Mouse (Mus musculus) MEL (cell line): ENCODE data around the gene Susd6. TPM values are rescaled to one million over a fixed set of nuclear protein-coding genes. Genes with fewer than 3 reads are reported as not detected.

Experiments used
- DNase-seq: peaks from one replicate; pipeline ENCODE4 v3.0.0; 2011; ENCODE audit warnings: low read depth, low spot score
- H3K27ac ChIP-seq: 2 replicates; pipeline ENCODE4 v1.5.1; 2012; ENCODE audit warnings: low read depth, mild to moderate bottlenecking, control low read depth, low read length, moderate library complexity; ENCODE audit not compliant: control insufficient read depth
- H3K27me3 ChIP-seq, 2 experiments: fragments of 150-350 bp in 1 of 2; sonication (generic) in 1 of 2; 2 replicates each; pipeline ENCODE4 v1.6.1; 2012; ENCODE audit warnings: low read length in 2 of 2, mild to moderate bottlenecking in 2 of 2, improper control_type of control experiment in 1 of 2, moderate library complexity in 1 of 2; ENCODE audit not compliant: insufficient read depth in 2 of 2, control insufficient read depth in 1 of 2
- H3K36me3 ChIP-seq, 2 experiments: 2 replicates each; pipeline ENCODE4 v1.6.1; 2012 to 2014; ENCODE audit warnings: low read length in 2 of 2, improper control_type of control experiment in 1 of 2, inconsistent platforms in 1 of 2, mild to moderate bottlenecking in 1 of 2; ENCODE audit not compliant: insufficient read depth in 2 of 2, control insufficient read depth in 1 of 2
- H3K4me1 ChIP-seq, 2 experiments: fragments of 150-350 bp in 1 of 2; sonication (generic) in 1 of 2; 2 replicates each; pipeline ENCODE4 v1.6.1; 2012; ENCODE audit warnings: low read length in 2 of 2, improper control_type of control experiment in 1 of 2, mild to moderate bottlenecking in 1 of 2; ENCODE audit not compliant: insufficient read depth in 2 of 2, control insufficient read depth in 1 of 2
- H3K4me3 ChIP-seq, 2 experiments: fragments of 150-350 bp in 1 of 2; sonication (generic) in 1 of 2; 2 replicates each; pipeline ENCODE4 v1.5.1; 2012; ENCODE audit warnings: low read depth in 2 of 2, low read length in 2 of 2, mild to moderate bottlenecking in 2 of 2, moderate library complexity in 2 of 2, control low read depth in 1 of 2, improper control_type of control experiment in 1 of 2; ENCODE audit not compliant: control insufficient read depth in 1 of 2, insufficient read depth in 1 of 2
- H3K79me2 ChIP-seq: 2 replicates; pipeline ENCODE4 v1.6.1; 2012; ENCODE audit warnings: mild to moderate bottlenecking, low read length, moderate library complexity; ENCODE audit not compliant: control insufficient read depth, poor library complexity, insufficient read depth
- H3K9ac ChIP-seq: 2 replicates; pipeline ENCODE4 v1.6.1; 2012; ENCODE audit warnings: low read depth, mild to moderate bottlenecking, control low read depth, low read length, moderate library complexity; ENCODE audit not compliant: control insufficient read depth, poor library complexity, severe bottlenecking
- H3K9me3 ChIP-seq: fragments of 150-350 bp; sonication (generic); replicated peaks from 2 replicates; pipeline ENCODE4 v1.6.1; 2012; ENCODE audit warnings: mild to moderate bottlenecking, low read length, improper control_type of control experiment, moderate library complexity; ENCODE audit not compliant: insufficient read depth
- BHLHE40 ChIP-seq: IDR thresholded peaks from 2 replicates; pipeline ENCODE4 v1.6.1; 2012; ENCODE audit warnings: low read depth, mild to moderate bottlenecking, inconsistent platforms, low read length, improper control_type of control experiment, borderline replicate concordance
- CTCF ChIP-seq, 3 experiments: IDR thresholded peaks in 2 of 3; conservative IDR thresholded peaks in 1 of 3; 2 replicates each; pipeline ENCODE4 v1.5.1; 2011 to 2012; ENCODE audit warnings: low read length in 3 of 3, low read depth in 2 of 3, mild to moderate bottlenecking in 2 of 3, improper control_type of control experiment in 1 of 3, inconsistent platforms in 1 of 3, mixed read lengths in 1 of 3, moderate library complexity in 1 of 3; ENCODE audit not compliant: control insufficient read depth in 1 of 3, insufficient read depth in 1 of 3, poor library complexity in 1 of 3, severe bottlenecking in 1 of 3
- E2F4 ChIP-seq: IDR thresholded peaks from 2 replicates; pipeline ENCODE4 v1.6.1; 2011; ENCODE audit warnings: low read depth, low read length, improper control_type of control experiment, borderline replicate concordance
- ELF1 ChIP-seq: IDR thresholded peaks from 2 replicates; pipeline ENCODE4 v1.6.1; 2014; ENCODE audit warnings: low read depth, mild to moderate bottlenecking, inconsistent platforms, low read length, improper control_type of control experiment, moderate library complexity
- EP300 ChIP-seq, 2 experiments: IDR thresholded peaks; 2 replicates each; pipeline ENCODE4 v1.6.1; 2011; ENCODE audit warnings: improper control_type of control experiment in 2 of 2, low read length in 2 of 2, low read depth in 1 of 2, mild to moderate bottlenecking in 1 of 2
- ETS1 ChIP-seq: IDR thresholded peaks from 2 replicates; pipeline ENCODE4 v1.6.1; 2012; ENCODE audit warnings: low read depth, mild to moderate bottlenecking, inconsistent platforms, low read length, improper control_type of control experiment, moderate library complexity
- GATA1 ChIP-seq: IDR thresholded peaks from 2 replicates; pipeline ENCODE4 v1.6.1; 2011; ENCODE audit warnings: low read depth, low read length, improper control_type of control experiment
- HCFC1 ChIP-seq: IDR thresholded peaks from 2 replicates; pipeline ENCODE4 v1.6.1; 2012; ENCODE audit warnings: low read depth, mild to moderate bottlenecking, inconsistent platforms, low read length, improper control_type of control experiment, moderate library complexity
- KAT2A ChIP-seq: conservative IDR thresholded peaks from 2 replicates; pipeline ENCODE4 v1.6.1; 2012; ENCODE audit warnings: low read depth, low read length, improper control_type of control experiment, inconsistent platforms
- MAZ ChIP-seq: IDR thresholded peaks from 2 replicates; pipeline ENCODE4 v1.6.1; 2012; ENCODE audit warnings: low read depth, mild to moderate bottlenecking, inconsistent platforms, low read length, improper control_type of control experiment
- MEF2A ChIP-seq: IDR thresholded peaks from 2 replicates; pipeline ENCODE4 v1.6.1; 2014; ENCODE audit warnings: low read depth, mild to moderate bottlenecking, inconsistent platforms, low read length, improper control_type of control experiment; ENCODE audit not compliant: poor library complexity, insufficient replicate concordance, severe bottlenecking; ENCODE audit errors: extremely low read depth
- NRF1 ChIP-seq: IDR thresholded peaks from 2 replicates; pipeline ENCODE4 v1.6.1; 2014; ENCODE audit warnings: low read depth, mild to moderate bottlenecking, inconsistent platforms, low read length, improper control_type of control experiment, moderate library complexity; ENCODE audit not compliant: poor library complexity, insufficient read depth, severe bottlenecking
- POLR2AphosphoS2 ChIP-seq: IDR thresholded peaks from 2 replicates; pipeline ENCODE4 v1.6.1; 2011; ENCODE audit warnings: low read length, improper control_type of control experiment
- SMC3 ChIP-seq: IDR thresholded peaks from 2 replicates; pipeline ENCODE4 v1.6.1; 2011; ENCODE audit warnings: low read depth, low read length, improper control_type of control experiment
- TAL1 ChIP-seq: IDR thresholded peaks from 2 replicates; pipeline ENCODE4 v1.6.1; 2012; ENCODE audit warnings: mild to moderate bottlenecking, inconsistent platforms, low read length, moderate library complexity, mixed read lengths
- TBP ChIP-seq: IDR thresholded peaks from 2 replicates; pipeline ENCODE4 v1.8.0; 2011; ENCODE audit warnings: low read depth, low read length, improper control_type of control experiment
- UBTF ChIP-seq: IDR thresholded peaks from 2 replicates; pipeline ENCODE4 v1.6.1; 2012; ENCODE audit warnings: low read depth, mild to moderate bottlenecking, inconsistent platforms, low read length, improper control_type of control experiment, moderate library complexity, borderline replicate concordance; ENCODE audit not compliant: insufficient read depth
- USF2 ChIP-seq, 2 experiments: IDR thresholded peaks; 2 replicates each; pipeline ENCODE4 v1.6.1; 2011 to 2012; ENCODE audit warnings: improper control_type of control experiment in 2 of 2, low read length in 2 of 2, borderline replicate concordance in 1 of 2, inconsistent platforms in 1 of 2, low read depth in 1 of 2, mild to moderate bottlenecking in 1 of 2; ENCODE audit not compliant: insufficient read depth in 1 of 2
- ZMIZ1 ChIP-seq: IDR thresholded peaks from 2 replicates; pipeline ENCODE4 v1.6.1; 2012; ENCODE audit warnings: low read depth, mild to moderate bottlenecking, inconsistent platforms, low read length, improper control_type of control experiment, moderate library complexity
- polyA plus RNA-seq, 2 experiments: library from polyadenylated mRNA; stranded (reverse) in 1 of 2; unstranded in 1 of 2; fragments of >175 nt in 1 of 2; fragments of >200 nt in 1 of 2; gene quantifications; 2 replicates each; pipeline versions ENCODE4 v1.2.1 to v1.2.4; 2012; ENCODE audit warnings: low replicate concordance in 2 of 2, low read depth in 1 of 2; ENCODE audit not compliant: insufficient read length in 2 of 2, insufficient read depth in 1 of 2, missing spikeins in 1 of 2
- total RNA-seq: library from RNA; depleted of rRNA; stranded (reverse); fragments of 300-350 nt; gene quantifications from 2 replicates; pipeline ENCODE4 v1.2.3, GENCODE M21; 2012

Susd6 gene
- total and polyA plus RNA-seq, 3 experiments, result 12.2 to 22.4 TPM; not detected in 1

DNA sequence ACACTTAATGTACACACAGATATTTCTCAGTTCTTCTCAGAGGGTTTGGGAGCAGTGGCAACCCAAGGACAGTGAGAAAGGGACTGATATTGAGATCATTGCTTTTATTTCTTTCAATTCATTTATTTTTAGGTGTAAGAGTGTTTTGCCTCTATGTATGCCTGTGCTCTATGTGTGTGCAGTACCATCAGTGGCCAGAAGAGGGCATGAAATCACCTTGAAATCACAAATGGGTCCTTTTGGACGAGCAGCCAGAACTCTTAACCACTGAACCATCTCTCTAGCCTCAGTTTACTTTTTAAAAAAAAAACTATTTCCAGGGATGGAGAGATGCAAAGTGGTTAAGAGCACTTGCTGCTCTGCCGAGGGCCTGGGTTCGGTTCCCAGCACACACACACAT is 99.0 kb downstream of the Susd6 start:
- TF ChIP-seq MAZ, result no peak
- TF ChIP-seq CTCF (IDR thresholded peaks at IDR 0.05 in 2 of 3, conservative IDR thresholded peaks at IDR 0.05 in 1 of 3; ENCODE audit: control insufficient read depth in 1 of 3, insufficient read depth in 1 of 3, low read depth in 2 of 3, low read length in 3 of 3, poor library complexity in 1 of 3, severe bottlenecking in 1 of 3), result peak in 2 of 3 experiments; percentile 41 to 58; a peak in 4 of 6 replicates
- no peak for TF ChIP-seq TAL1
- peak; percentile 23; the same call in 1 of the 2 replicates for TF ChIP-seq SMC3
- TF ChIP-seq ETS1, result no peak
- Histone ChIP-seq H3K9ac (no peak overlapping the region), H3K27ac (no peak overlapping the region), H3K36me3 (no peaks in the 10 kb centered on the region), H3K9me3 (no peaks in the 10 kb centered on the region), H3K27me3 (no peaks in the 10 kb centered on the region), H3K4me3 (no peak overlapping the region), H3K4me1 (no peaks in the 10 kb centered on the region), H3K79me2 (no peaks in the 10 kb centered on the region)
- DNase-seq, result peak; percentile 48

DNA sequence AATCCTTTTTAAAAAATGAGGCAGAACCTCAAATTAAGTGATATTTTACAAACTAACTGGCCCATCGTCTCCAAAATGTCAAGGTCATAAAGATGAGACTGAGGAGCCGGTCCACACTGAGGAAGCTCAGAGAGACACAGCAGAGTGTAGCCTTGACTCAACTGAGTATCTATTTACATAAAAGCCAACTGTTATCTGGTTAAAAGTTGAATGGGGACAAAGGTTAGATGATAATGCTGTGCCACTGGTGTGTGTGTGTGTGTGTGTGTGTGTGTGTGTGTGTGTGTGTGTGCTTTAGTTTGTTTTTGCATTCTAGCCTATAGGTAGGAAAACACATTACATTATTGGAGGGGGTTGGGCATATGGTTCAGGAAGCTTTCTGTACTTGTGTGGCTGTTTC is 100.8 kb downstream of the Susd6 start:
- H3K9me3 ChIP-seq, result no peaks in the 10 kb centered on the region
- DNase-seq, result no peak
- no peak overlapping the region for H3K27ac ChIP-seq
- no peaks in the 10 kb centered on the region for H3K27me3 ChIP-seq
- H3K36me3 ChIP-seq, result no peaks in the 10 kb centered on the region
- no peak overlapping the region for H3K4me3 ChIP-seq
- no peaks in the 10 kb centered on the region for H3K79me2 ChIP-seq
- H3K9ac ChIP-seq, result no peak overlapping the region
- TF ChIP-seq USF2 (IDR thresholded peaks at IDR 0.05; ENCODE audit: borderline replicate concordance in 1 of 2, insufficient read depth in 1 of 2, low read depth in 1 of 2, low read length in 2 of 2) (no peak), E2F4 (no peak), MEF2A (no peak), POLR2AphosphoS2 (no peak), BHLHE40 (no peak), UBTF (no peak), CTCF (IDR thresholded peaks at IDR 0.05 in 2 of 3, conservative IDR thresholded peaks at IDR 0.05 in 1 of 3; ENCODE audit: control insufficient read depth in 1 of 3, insufficient read depth in 1 of 3, low read depth in 2 of 3, low read length in 3 of 3, poor library complexity in 1 of 3, severe bottlenecking in 1 of 3) (no peak), KAT2A (no peak), NRF1 (no peak), GATA1 (no peak), ELF1 (no peak), ZMIZ1 (no peak), EP300 (IDR thresholded peaks at IDR 0.05; ENCODE audit: low read depth in 1 of 2, low read length in 2 of 2) (no peak), MAZ (no peak), HCFC1 (no peak), TBP (no peak)
- H3K4me1 ChIP-seq, result no peaks in the 10 kb centered on the region
